Mouse (Mus musculus) left cerebral cortex, adult 18-20 months (tissue): Measurements from ENCODE around the gene Olfr734. TPM values are rescaled to one million over a fixed set of nuclear protein-coding genes. Genes with fewer than 3 reads are reported as not detected.
A peak's percentile ranks its signal among the peaks of the same experiment; 100 is the strongest.

Experiments used
- DNase-seq, 2 experiments: peaks; one replicate each; pipeline ENCODE4 v3.0.0; 2021 to 2022; ENCODE audit warnings: low spot score in 2 of 2, mixed read lengths in 1 of 2
- long read RNA-seq, 2 experiments: library from polyadenylated mRNA; stranded (forward); transcript quantifications; one replicate each; pipeline ENCODE4 v2.0.0; 2021
- total RNA-seq, 2 experiments: library from RNA; stranded (reverse); gene quantifications; 2 replicates each; pipeline ENCODE4 v1.2.3; 2021

Gene Olfr734
- total RNA-seq = not detected
- long read RNA-seq, experiment 1 = 0 reads
- long read RNA-seq, experiment 2 = 0 reads

DNA sequence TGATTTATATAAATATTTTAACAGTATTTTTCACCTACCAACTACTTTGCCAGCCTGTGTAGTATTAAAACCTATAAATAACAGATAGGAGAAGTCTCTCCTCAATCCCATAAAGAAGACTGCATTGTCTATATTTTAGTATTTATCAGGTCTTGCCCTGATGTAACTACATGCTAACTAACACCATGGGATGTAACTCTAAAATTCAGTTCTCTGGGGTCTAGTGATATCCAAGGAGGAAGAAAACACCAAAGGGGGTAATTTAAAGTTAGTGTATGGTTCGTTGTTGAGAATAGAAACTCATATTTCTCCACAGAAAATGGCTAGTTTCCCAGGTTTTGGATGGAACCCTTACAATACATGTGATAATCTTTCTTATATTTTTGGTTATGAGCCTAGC, at the start of gene Olfr734:
TSS of gene Olfr734 (minus strand) at position 101 of the 400 bp plus-strand sequence.
- DNase-seq = no peak

DNA sequence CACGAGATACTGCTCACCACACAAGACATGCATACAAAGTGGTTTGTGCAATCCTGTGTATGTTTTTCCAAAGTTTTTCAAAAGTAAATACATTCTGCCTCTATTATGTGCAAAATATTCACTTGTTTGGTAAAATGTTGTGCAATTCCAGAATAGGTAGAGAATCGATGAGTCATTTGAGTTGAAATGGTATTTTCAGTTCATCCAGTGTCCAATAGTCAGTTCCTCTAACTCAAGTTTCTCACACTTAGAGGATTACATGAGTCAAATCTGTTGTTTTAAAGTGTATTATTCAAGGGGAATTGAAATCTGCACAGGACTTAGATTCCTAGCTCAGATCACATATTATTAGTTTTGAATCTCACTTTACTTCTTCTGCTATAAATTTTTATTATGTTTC, 37.0 kb upstream of the Olfr734 start:
- DNase-seq = no peak

DNA sequence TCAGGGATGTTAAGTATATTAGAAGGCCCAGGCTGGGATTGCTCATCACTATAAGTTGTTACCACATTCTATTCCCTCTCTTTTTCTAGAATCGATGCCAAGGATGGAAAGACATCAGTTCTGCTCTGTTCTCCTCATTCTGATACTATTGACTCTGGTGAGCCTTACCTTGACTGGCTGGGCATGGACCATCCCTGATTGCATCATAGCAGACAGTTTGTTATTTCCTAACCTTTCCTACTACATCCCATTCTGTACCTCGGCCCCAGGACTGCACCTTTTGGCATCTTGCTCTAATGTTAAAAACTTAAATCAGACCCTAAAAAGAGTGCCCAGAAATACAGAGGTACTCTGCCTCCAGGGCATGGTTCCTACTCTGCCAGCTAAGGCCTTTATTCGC, 33.9 kb upstream of the Olfr734 start:
- no peak for DNase-seq

DNA sequence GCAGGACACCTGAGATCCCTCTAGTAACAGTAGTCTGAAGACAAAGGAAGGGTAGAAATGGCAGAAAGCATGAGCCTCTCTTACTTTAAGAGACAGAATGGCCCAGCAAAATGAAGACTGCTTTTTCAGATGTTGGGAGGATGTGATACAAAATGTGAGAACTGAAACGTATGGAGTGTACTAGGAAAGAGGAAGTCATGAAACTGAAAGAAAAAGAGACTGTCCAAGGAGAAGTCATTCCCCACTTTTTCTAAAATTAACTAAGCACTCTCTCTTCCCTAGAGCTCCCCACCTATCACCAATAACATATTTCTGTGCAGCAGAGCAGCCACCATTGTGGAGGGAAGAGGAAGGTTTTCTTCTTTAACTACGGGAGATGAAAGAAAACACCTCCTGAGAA, 31.0 kb upstream of the Olfr734 start, which contains the start of gene Tlr11:
TSS of gene Tlr11 (plus strand) at position 322 of the 400 bp plus-strand sequence.
- DNase-seq = no peak

DNA sequence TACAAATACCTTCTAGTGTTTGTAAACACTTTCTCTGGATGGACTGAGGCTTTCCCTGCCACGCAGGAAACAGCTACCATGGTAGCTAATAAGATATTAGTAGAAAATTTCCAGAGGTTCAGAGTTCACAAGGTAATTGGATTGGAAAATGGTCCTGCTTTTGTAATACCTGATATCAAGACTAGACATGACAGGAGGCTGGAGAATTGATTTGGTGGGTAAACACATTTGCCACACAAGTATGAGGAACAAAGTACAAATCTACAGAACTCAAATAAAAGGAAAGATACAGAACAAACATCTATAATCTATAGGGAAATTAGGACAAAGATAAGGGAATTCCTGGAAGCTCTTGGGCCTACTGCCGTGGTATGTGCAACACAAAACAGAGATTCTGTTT, 30.2 kb upstream of the Olfr734 start:
- no peak for DNase-seq

DNA sequence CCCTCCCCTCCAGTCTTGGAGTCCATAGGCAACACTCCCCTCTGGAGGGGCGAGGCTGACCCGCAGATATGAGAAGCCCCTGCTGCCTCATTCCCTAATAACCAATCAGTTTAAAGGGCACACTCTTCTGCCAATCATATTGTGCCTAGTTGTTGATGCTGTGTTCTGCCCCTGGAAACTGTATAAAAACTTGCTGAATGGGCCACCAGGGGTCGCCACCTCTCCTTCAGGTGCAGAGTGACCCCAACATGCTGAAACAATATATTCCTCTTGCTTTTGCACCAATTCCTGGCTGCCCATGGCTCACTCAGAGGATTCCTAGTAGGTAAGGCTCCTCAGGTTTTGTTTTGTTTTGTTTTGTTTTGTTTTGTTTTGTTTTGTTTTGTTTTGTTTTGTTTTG, 25.9 kb upstream of the Olfr734 start:
- DNase-seq = peak in 1 of 2 experiments; percentile 3

DNA sequence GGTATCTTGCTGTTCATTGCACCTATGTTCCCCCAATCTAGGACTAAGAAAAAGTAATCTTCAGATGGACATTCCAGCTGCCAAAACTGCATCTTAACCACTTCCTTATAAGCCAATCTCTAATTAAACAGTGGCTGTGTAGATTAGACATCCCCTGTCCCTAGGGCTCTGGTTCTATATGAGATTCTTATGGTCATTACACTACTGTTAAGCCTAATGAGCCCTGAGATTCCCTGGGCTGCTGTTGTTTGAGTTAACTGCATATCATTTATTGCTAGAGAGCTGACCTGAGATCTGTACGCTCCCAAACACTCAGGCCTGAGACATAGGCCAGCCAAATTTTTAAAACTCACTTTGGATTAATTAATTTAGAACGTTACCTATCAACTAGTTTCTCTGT, 22.2 kb upstream of the Olfr734 start, which contains the start of gene Olfr735:
TSS of gene Olfr735 (minus strand) at position 77 of the 400 bp plus-strand sequence.
- no peak for DNase-seq

DNA sequence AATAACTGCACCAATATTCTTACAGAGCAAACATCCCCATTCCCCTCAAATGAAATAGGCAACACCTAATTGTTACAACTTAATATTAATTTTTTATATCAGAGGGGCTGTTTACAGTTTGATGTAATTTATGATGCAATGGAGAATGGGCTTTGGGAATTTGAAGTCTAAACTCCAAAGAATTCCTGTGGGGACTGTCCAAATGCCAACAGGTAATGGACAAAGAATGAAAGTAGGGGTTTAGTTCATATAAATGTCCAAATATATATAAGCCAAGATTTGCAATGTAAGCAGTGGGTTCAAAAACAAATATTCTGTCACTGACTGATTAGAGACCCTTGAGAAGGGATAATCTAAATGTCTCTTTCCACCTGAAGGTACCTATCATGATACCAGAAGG, 25.1 kb downstream of the Olfr734 start, which contains the start of gene Olfr733:
TSS of gene Olfr733 (minus strand) at position 101 of the 400 bp plus-strand sequence.
- no peak for DNase-seq

DNA sequence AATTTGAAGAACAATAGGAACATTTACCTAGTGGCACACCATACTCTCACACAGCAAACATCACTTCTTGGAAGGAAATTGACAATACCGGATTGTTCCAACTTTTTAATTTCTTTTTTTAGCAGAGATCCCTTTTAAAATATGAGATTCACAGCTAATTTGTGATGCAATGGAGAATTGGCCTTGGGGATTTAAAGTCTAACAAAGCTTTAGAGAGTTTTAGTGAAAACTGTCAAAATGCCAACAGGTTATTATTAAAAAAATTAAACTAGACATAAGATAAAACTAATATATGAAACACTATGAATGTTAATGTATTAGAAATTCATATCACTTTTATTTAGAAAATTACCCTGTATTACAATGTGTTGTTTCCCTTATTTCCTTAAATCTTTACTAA, 42.5 kb downstream of the Olfr734 start, which contains the start of gene Olfr732:
TSS of gene Olfr732 (minus strand) at position 101 of the 400 bp plus-strand sequence.
- DNase-seq = no peak

Other genes starting within 250 kb of the Olfr734 start
- gene Olfr726, start 235.8 kb downstream of the Olfr734 start, total RNA-seq = not detected
- gene Olfr727, start 203.6 kb downstream of the Olfr734 start, total RNA-seq = not detected
- not detected for gene Olfr728, start 184.1 kb downstream of the Olfr734 start, total RNA-seq
- gene Olfr729, start 173.9 kb downstream of the Olfr734 start, total RNA-seq = not detected
- gene Olfr730, start 138.6 kb downstream of the Olfr734 start, total RNA-seq = not detected
- not detected for gene Olfr731, start 84.9 kb downstream of the Olfr734 start, total RNA-seq
- not detected for gene Olfr732, start 42.6 kb downstream of the Olfr734 start, total RNA-seq
- not detected for gene Olfr733, start 25.2 kb downstream of the Olfr734 start, total RNA-seq
- not detected for gene Olfr735, start 22.1 kb upstream of the Olfr734 start, total RNA-seq
- gene Tlr11, start 31.2 kb upstream of the Olfr734 start, total RNA-seq = not detected
- not detected for gene Olfr736, start 54.4 kb upstream of the Olfr734 start, total RNA-seq
- gene Olfr738, start 80.8 kb upstream of the Olfr734 start, total RNA-seq = not detected
- not detected for gene Olfr739, start 91.9 kb upstream of the Olfr734 start, total RNA-seq
- gene Olfr740, start 118.8 kb upstream of the Olfr734 start, total RNA-seq = not detected
- not detected for gene Olfr741, start 146.0 kb upstream of the Olfr734 start, total RNA-seq
- not detected for gene Olfr742, start 176.8 kb upstream of the Olfr734 start, total RNA-seq
- not detected for gene Olfr743, start 195.1 kb upstream of the Olfr734 start, total RNA-seq